Mouse (Mus musculus) bone marrow macrophage, adult 2 months (primary cell): Measurements from ENCODE around the gene Mrps23. TPM values are rescaled to one million over a fixed set of nuclear protein-coding genes. Genes with fewer than 3 reads are reported as not detected.
A peak's percentile ranks its signal among the peaks of the same experiment; 100 is the strongest.

Experiments used
- H3K27ac ChIP-seq: 2 replicates; pipeline ENCODE4 v1.5.1; 2012; ENCODE audit warnings: low read depth, low read length; ENCODE audit not compliant: insufficient read depth
- H3K4me1 ChIP-seq: 2 replicates; pipeline ENCODE4 v1.6.1; 2012; ENCODE audit warnings: low read length; ENCODE audit not compliant: control insufficient read depth, insufficient read depth
- H3K4me3 ChIP-seq: 2 replicates; pipeline ENCODE4 v1.5.1; 2012; ENCODE audit warnings: mild to moderate bottlenecking, low read length, moderate library complexity; ENCODE audit not compliant: insufficient read depth
- CTCF ChIP-seq: IDR thresholded peaks from 2 replicates; pipeline ENCODE4 v1.5.1; 2012; ENCODE audit warnings: low read depth, mild to moderate bottlenecking, low read length, moderate library complexity
- POLR2A ChIP-seq: IDR thresholded peaks from 2 replicates; pipeline ENCODE4 v1.6.1; 2012; ENCODE audit warnings: mild to moderate bottlenecking, low read depth, low read length, borderline replicate concordance
- polyA plus RNA-seq: library from polyadenylated mRNA; stranded (reverse); fragments of >200 nt; gene quantifications from 2 replicates; pipeline ENCODE4 v1.2.4, GENCODE M21; 2012; ENCODE audit not compliant: missing spikeins, insufficient read depth, insufficient read length

The Mrps23 gene
- polyA plus RNA-seq, 1 experiment: 60.4 TPM

GRCm38 (mm10) chr11:88218155-88218554, 14.0 kb downstream of the Mrps23 start:
- Histone ChIP-seq H3K4me3 (no peak overlapping the region), H3K4me1 (peaks cover 3% of the 10 kb centered on the region; the same call in 1 of the 2 replicates), H3K27ac (no peak overlapping the region)
- TF ChIP-seq POLR2A (no peak), CTCF (no peak)

GRCm38 (mm10) chr11:88218586-88218985, 14.4 kb downstream of the Mrps23 start:
- TF ChIP-seq POLR2A: no peak
- no peak for TF ChIP-seq CTCF
- no peak overlapping the region for H3K27ac ChIP-seq
- peaks cover 3% of the 10 kb centered on the region; the same call in 1 of the 2 replicates for H3K4me1 ChIP-seq
- H3K4me3 ChIP-seq: no peak overlapping the region

- Histone ChIP-seq H3K4me1 (peaks cover 3% of the 10 kb centered on the region; the same call in 1 of the 2 replicates), H3K27ac (no peak overlapping the region), H3K4me3 (no peak overlapping the region)
- TF ChIP-seq CTCF: no peak
- TF ChIP-seq POLR2A: no peak
Observed at GRCm38 (mm10) chr11:88221929-88222475, 17.8 kb downstream of the Mrps23 start.

- H3K4me1 ChIP-seq: peaks cover 14% of the 10 kb centered on the region
- TF ChIP-seq POLR2A: no peak
- no peak for TF ChIP-seq CTCF
- no peak overlapping the region for H3K4me3 ChIP-seq
- no peak overlapping the region for H3K27ac ChIP-seq
Observed at GRCm38 (mm10) chr11:88227001-88227957, 23.1 kb downstream of the Mrps23 start.

- Histone ChIP-seq H3K4me3 (no peak overlapping the region), H3K27ac (no peak overlapping the region), H3K4me1 (peaks cover 42% of the 10 kb centered on the region)
- TF ChIP-seq CTCF: no peak
- no peak for TF ChIP-seq POLR2A
Observed at GRCm38 (mm10) chr11:88231213-88231790, 27.1 kb downstream of the Mrps23 start.

GRCm38 (mm10) chr11:88233528-88234427, 29.6 kb downstream of the Mrps23 start:
- peaks cover 42% of the 10 kb centered on the region for H3K4me1 ChIP-seq

GRCm38 (mm10) chr11:88234789-88235188, 30.6 kb downstream of the Mrps23 start:
- peak overlapping the region; percentile 57 for H3K4me3 ChIP-seq
- H3K4me1 ChIP-seq: peaks cover 42% of the 10 kb centered on the region
- peak overlapping the region; percentile 98 for H3K27ac ChIP-seq
- TF ChIP-seq POLR2A (no peak), CTCF (no peak)

More at GRCm38 (mm10) chr11:88233528-88234427, 29.6 kb downstream of the Mrps23 start:
- H3K27ac ChIP-seq: peak overlapping the region; percentile 98
- TF ChIP-seq POLR2A (no peak), CTCF (no peak)
- H3K4me3 ChIP-seq: peak overlapping the region; percentile 34

- Histone ChIP-seq H3K27ac (peak overlapping the region; percentile 98), H3K4me3 (peak overlapping the region; percentile 57)
Observed at GRCm38 (mm10) chr11:88235221-88236203, 31.3 kb downstream of the Mrps23 start.

More at GRCm38 (mm10) chr11:88235221-88236203, 31.3 kb downstream of the Mrps23 start:
- TF ChIP-seq CTCF (no peak), POLR2A (no peak)
- peaks cover 42% of the 10 kb centered on the region for H3K4me1 ChIP-seq
